ENCODE assay signal across 8 mouse cellular contexts in genomic region chr11:100619982-100620381, GRCm38 (mm10). TPM values are rescaled to one million over a fixed set of nuclear protein-coding genes. Genes with fewer than 3 reads are reported as not detected.
DNase-seq lines count a peak whose midpoint lies in the region; ATAC-seq lines count a peak whose summit lies in the region.

Gene Dnajc7 (minus strand): TSS chr11:100620168.

- H3K4me3 ChIP-seq in macrophage (ENCODE audit: inconsistent target): peak within 1 kb of the TSS; percentile 85

- ATAC-seq in inflammation-experienced regulatory T-cells, adult 6 months: peak; percentile 16

- H3K36me3 ChIP-seq in macrophage (ENCODE audit: inconsistent target): peaks cover 9% of the 10 kb centered on the region

- WGBS in macrophage (ENCODE audit: missing documents): 19% methylated on average over 11 of the region's 11 CpGs

- peak within 1 kb of the TSS; percentile 96 for H3K27ac ChIP-seq in macrophage

- peaks cover 74% of the 10 kb centered on the region for H3K79me2 ChIP-seq in macrophage (ENCODE audit: inconsistent target)

- no peak for DNase-seq in layer of hippocampus, adult 8-10 months (ENCODE audit: low spot score in 2 of 2)
- no peak for DNase-seq in layer of hippocampus, adult 9-11 months
- no peak for DNase-seq in adrenal gland, postnatal 10 days
- DNase-seq in gastrocnemius, adult 8-10 months (ENCODE audit: low spot score in 2 of 2): no peak
- DNase-seq in thymus, postnatal 4 days: peak; percentile 67
- DNase-seq in cerebellum, adult 8-10 months: no peak

RNA-seq across cellular contexts. Expression of gene Dnajc7, which starts in this region (rescaled TPM):
- total RNA-seq in layer of hippocampus, adult 8-10 months (2022): 100 to 1,000 TPM; 255 to 304 (median 273) TPM
- total RNA-seq in adrenal gland, postnatal 10 days (2021): 100 to 1,000 TPM; 212 to 265 TPM
- total RNA-seq in gastrocnemius, adult 8-10 months (2022): 100 to 1,000 TPM in 2 of 4 experiments, 10 to 100 TPM in 2; 79.4 to 106 (median 95.5) TPM
- polyA plus RNA-seq in inflammation-experienced regulatory T-cells, adult 6 months (2017; shearing (Covaris generic)): 100 to 1,000 TPM; 283 to 389 (median 360) TPM
- 100 to 1,000 TPM; 165 to 694 (median 511) TPM for total RNA-seq in macrophage (2018; cell fraction: chromatin; rRNA removed)
- 100 to 1,000 TPM in 20 of 26 experiments, 10 to 100 TPM in 6; 82.7 to 154 (median 113) TPM for total RNA-seq in macrophage (2018; cell fraction: cytosol; rRNA removed)
- 100 to 1,000 TPM; 124 to 407 (median 282) TPM for total RNA-seq in macrophage (2018; cell fraction: nucleus; rRNA removed)
- polyA plus RNA-seq in macrophage (2018): 134 to 172 TPM (median 137 TPM) in 3 replicates
